Mouse (Mus musculus) lung, embryonic 16.5 days (tissue): ENCODE data around the gene Pip5kl1. TPM values are rescaled to one million over a fixed set of nuclear protein-coding genes. Genes with fewer than 3 reads are reported as not detected.
A peak's percentile ranks its signal among the peaks of the same experiment; 100 is the strongest.

Source experiments
- ATAC-seq: fragments of 200-750 bp; cut with Nextera tagmentation; 2 replicates; pipeline ENCODE4 v1.8.0; 2017; ENCODE audit warnings: low read depth, mild to moderate bottlenecking, moderate library complexity
- H3K27ac ChIP-seq: fragments of 300-500 bp; sonication (generic); 2 replicates; pipeline ENCODE4 v1.5.1; 2014; ENCODE audit warnings: mild to moderate bottlenecking, control low read depth, low read length
- H3K27me3 ChIP-seq: fragments of 300-500 bp; sonication (generic); 2 replicates; pipeline ENCODE4 v1.6.1; 2014; ENCODE audit warnings: low read depth, low read length, mixed read lengths; ENCODE audit not compliant: control insufficient read depth, insufficient read depth
- H3K36me3 ChIP-seq: fragments of 300-500 bp; sonication (generic); 2 replicates; pipeline ENCODE4 v1.6.1; 2014; ENCODE audit warnings: low read length; ENCODE audit not compliant: control insufficient read depth, insufficient read depth
- H3K4me1 ChIP-seq: fragments of 300-500 bp; sonication (generic); replicated peaks from 2 replicates; pipeline ENCODE4 v1.6.1; 2014; ENCODE audit warnings: low read length, mixed read lengths; ENCODE audit not compliant: control insufficient read depth, insufficient read depth
- H3K4me2 ChIP-seq: fragments of 300-500 bp; sonication (generic); 2 replicates; pipeline ENCODE4 v1.6.1; 2014; ENCODE audit warnings: low read depth, low read length, control low read depth
- H3K4me3 ChIP-seq: fragments of 300-500 bp; sonication (generic); 2 replicates; pipeline ENCODE4 v1.5.1; 2014; ENCODE audit warnings: mild to moderate bottlenecking, low read length, control low read depth
- H3K9ac ChIP-seq: fragments of 300-500 bp; sonication (generic); 2 replicates; pipeline ENCODE4 v1.6.1; 2014; ENCODE audit warnings: low read length, control low read depth
- H3K9me3 ChIP-seq: fragments of 300-500 bp; sonication (generic); 2 replicates; pipeline ENCODE4 v1.6.1; 2016; ENCODE audit warnings: low read length; ENCODE audit not compliant: control insufficient read depth
- WGBS: fragments of 180-500 bp; shearing (Covaris S2); extraction: QIAGEN DNeasy Blood & Tissue Kit; methylation state at CpG from one replicate; pipeline ENCODE4 v1.1.7; 2014; 5-methylcytosine and 5-hydroxymethylcytosine counted together
- polyA plus RNA-seq: library from polyadenylated mRNA; unstranded; fragments of >200 nt; fragmentation: Nextera tagmentation; extraction: Ambion mirVana; gene quantifications from 2 replicates; pipeline ENCODE4 v1.2.1, GENCODE M21; 2015

Gene Pip5kl1
- polyA plus RNA-seq, 1 experiment from 2014 or later = 0.34 TPM

- no peak overlapping the region; the same call in 1 of the 2 replicates for H3K27ac ChIP-seq
- WGBS = 66% methylated on average over 5 of the region's 5 CpGs
Observed at GRCm38 (mm10) chr2:32559570-32559969, 15.0 kb upstream of the Pip5kl1 start.

GRCm38 (mm10) chr2:32566536-32567063 is 8.0 kb upstream of the Pip5kl1 start:
- Histone ChIP-seq H3K9ac (no peak overlapping the region), H3K9me3 (no peaks in the 10 kb centered on the region), H3K4me2 (no peak overlapping the region), H3K27me3 (no peaks in the 10 kb centered on the region), H3K4me3 (no peak overlapping the region), H3K36me3 (peaks cover 38% of the 10 kb centered on the region), H3K4me1 (peaks cover 4% of the 10 kb centered on the region), H3K27ac (no peak overlapping the region)
- peak; percentile 9; the same call in 1 of the 2 replicates for ATAC-seq
- WGBS = 32% methylated on average over 4 of the region's 4 CpGs

More at GRCm38 (mm10) chr2:32559570-32559969, 15.0 kb upstream of the Pip5kl1 start:
- Histone ChIP-seq H3K4me1 (peaks cover 15% of the 10 kb centered on the region), H3K9ac (no peak overlapping the region), H3K27me3 (no peaks in the 10 kb centered on the region), H3K4me3 (no peak overlapping the region), H3K9me3 (no peaks in the 10 kb centered on the region), H3K36me3 (peaks cover 22% of the 10 kb centered on the region), H3K4me2 (no peak overlapping the region)
- ATAC-seq = no peak

GRCm38 (mm10) chr2:32568149-32568548 is 6.4 kb upstream of the Pip5kl1 start:
- ATAC-seq = no peak
- Histone ChIP-seq H3K9me3 (no peaks in the 10 kb centered on the region), H3K4me2 (no peak overlapping the region), H3K4me3 (no peak overlapping the region), H3K27me3 (no peaks in the 10 kb centered on the region), H3K4me1 (peaks cover 10% of the 10 kb centered on the region), H3K36me3 (peaks cover 37% of the 10 kb centered on the region), H3K9ac (no peak overlapping the region), H3K27ac (no peak overlapping the region)
- WGBS = 39% methylated on average over 5 of the region's 5 CpGs

GRCm38 (mm10) chr2:32568941-32569340 is 5.7 kb upstream of the Pip5kl1 start:
- H3K4me2 ChIP-seq = no peak overlapping the region
- WGBS = 79% methylated on average over 3 of the region's 3 CpGs
- H3K36me3 ChIP-seq = peaks cover 34% of the 10 kb centered on the region
- H3K27me3 ChIP-seq = no peaks in the 10 kb centered on the region
- no peak overlapping the region for H3K9ac ChIP-seq
- no peak overlapping the region for H3K4me3 ChIP-seq
- peaks cover 10% of the 10 kb centered on the region for H3K4me1 ChIP-seq
- H3K9me3 ChIP-seq = no peaks in the 10 kb centered on the region
- no peak for ATAC-seq
- H3K27ac ChIP-seq = no peak overlapping the region

- Histone ChIP-seq H3K4me3 (peak within 1 kb of the TSS; percentile 75), H3K27me3 (peaks cover 7% of the 10 kb centered on the region), H3K27ac (peak within 1 kb of the TSS; percentile 19), H3K36me3 (peaks cover 17% of the 10 kb centered on the region), H3K9ac (peak within 1 kb of the TSS; percentile 81), H3K9me3 (no peaks in the 10 kb centered on the region), H3K4me1 (peaks cover 18% of the 10 kb centered on the region), H3K4me2 (peak within 1 kb of the TSS; percentile 78)
- WGBS = under 1% methylated on average over 36 of the region's 36 CpGs
- peak; percentile 82 for ATAC-seq
Observed at GRCm38 (mm10) chr2:32570698-32571494, 3.7 kb upstream of the Pip5kl1 start, which contains the start of gene Dpm2. Dpm2 (plus strand) TSS chr2:32570858.

DNA sequence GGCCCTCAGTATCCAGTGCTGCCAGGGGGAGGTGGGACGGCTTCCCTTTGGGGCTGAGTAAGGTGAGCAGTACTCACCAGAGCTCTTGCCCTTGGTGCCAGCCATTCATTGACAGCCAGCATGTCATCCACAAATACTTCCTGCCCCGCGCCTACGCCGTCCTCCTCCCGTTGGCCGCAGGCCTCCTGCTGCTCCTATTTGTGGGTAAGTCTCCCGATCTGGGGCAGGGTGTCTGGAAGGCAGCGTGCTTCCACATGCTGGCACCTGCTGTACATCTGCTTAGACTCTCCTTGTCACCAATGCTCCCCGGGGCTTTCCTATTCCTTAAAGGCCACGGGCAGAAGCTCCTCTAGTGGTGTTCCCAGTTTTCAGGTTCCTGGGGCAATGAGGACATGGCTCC is 2.4 kb upstream of the Pip5kl1 start:
- Histone ChIP-seq H3K27me3 (peaks cover 9% of the 10 kb centered on the region), H3K9ac (no peak overlapping the region), H3K4me1 (peaks cover 18% of the 10 kb centered on the region), H3K27ac (no peak overlapping the region), H3K4me3 (no peak overlapping the region), H3K4me2 (no peak overlapping the region), H3K36me3 (peaks cover 13% of the 10 kb centered on the region), H3K9me3 (no peaks in the 10 kb centered on the region)
- no peak for ATAC-seq
- 89% methylated on average over 11 of the region's 11 CpGs for WGBS

DNA sequence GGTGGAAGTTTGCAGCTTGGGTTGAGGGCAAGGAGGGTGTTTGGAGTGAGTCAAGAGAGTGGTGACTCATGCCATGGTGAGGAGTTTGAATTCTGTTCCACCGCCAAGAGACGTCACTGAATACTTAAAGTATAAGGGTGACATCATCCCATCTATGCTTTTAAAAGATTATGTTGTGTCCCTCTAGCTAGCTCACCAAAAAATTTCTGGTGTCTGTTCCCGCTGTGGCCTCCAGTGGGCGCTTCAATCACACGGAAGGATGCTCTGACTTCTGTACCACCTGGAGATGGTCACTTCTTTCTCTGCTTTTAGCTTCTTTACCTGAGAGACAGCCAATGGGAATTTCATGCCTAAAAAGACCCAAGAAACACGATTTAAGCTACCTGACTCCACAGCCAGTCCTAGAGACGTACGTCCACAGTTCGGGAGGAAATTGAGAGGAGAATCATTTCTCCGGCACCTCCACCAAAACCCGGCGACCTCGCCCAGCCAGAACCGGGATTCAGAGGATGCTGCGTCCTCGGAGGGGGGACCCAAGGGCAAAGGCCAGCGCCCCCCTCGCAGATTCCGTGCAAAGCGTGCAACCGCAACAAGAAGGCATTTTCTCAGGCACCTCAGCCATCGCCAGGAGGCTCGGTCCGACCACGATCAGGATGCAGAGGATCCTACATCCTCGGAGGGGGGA is 446 bp downstream of the Pip5kl1 start:
- Histone ChIP-seq H3K36me3 (peaks cover 5% of the 10 kb centered on the region), H3K4me1 (peaks cover 18% of the 10 kb centered on the region), H3K27me3 (peaks cover 28% of the 10 kb centered on the region), H3K4me3 (peak overlapping the region; percentile 37), H3K4me2 (peak overlapping the region; percentile 74), H3K9me3 (no peaks in the 10 kb centered on the region), H3K27ac (no peak overlapping the region), H3K9ac (peak overlapping the region; percentile 47)
- ATAC-seq = no peak
- 2% methylated on average over 26 of the region's 26 CpGs for WGBS

- Histone ChIP-seq H3K9me3 (no peaks in the 10 kb centered on the region), H3K27ac (no peak within 1 kb of the TSS), H3K27me3 (peaks cover 28% of the 10 kb centered on the region), H3K36me3 (peaks cover 5% of the 10 kb centered on the region), H3K4me1 (peaks cover 18% of the 10 kb centered on the region), H3K4me2 (peak within 1 kb of the TSS; percentile 74), H3K9ac (peak within 1 kb of the TSS; percentile 47), H3K4me3 (peak within 1 kb of the TSS; percentile 37)
- no peak; the same call in 1 of the 2 replicates for ATAC-seq
- 9% methylated on average over 28 of the region's 28 CpGs for WGBS
Observed at GRCm38 (mm10) chr2:32575586-32576160, 1.1 kb downstream of the Pip5kl1 start, which contains the start of gene 9430097D07Rik. 9430097D07Rik (minus strand) TSS chr2:32575684.

DNA sequence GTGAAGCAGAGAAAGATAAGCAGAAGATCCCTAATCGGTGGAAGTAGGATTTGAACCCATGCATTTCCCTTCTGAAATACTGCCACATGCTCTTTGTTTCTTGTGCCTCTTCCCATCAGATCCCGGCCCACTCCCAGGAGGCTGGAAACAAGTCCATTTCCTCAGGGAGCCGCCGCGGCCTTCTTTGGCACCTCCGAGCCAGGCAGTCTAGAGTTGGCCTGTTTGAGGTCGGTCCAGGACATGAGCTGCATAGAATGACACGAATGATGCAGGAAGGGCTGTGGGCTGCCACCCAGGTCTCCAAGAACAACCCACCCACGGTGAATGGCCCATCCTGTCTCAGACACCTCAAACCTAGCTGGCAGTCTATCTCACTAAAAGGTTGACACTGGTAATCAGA is 1.9 kb downstream of the Pip5kl1 start:
- H3K27me3 ChIP-seq = peaks cover 28% of the 10 kb centered on the region
- no peak overlapping the region for H3K27ac ChIP-seq
- H3K36me3 ChIP-seq = peaks cover 5% of the 10 kb centered on the region
- WGBS = 81% methylated on average over 9 of the region's 9 CpGs
- no peaks in the 10 kb centered on the region for H3K9me3 ChIP-seq
- H3K4me3 ChIP-seq = no peak overlapping the region
- H3K9ac ChIP-seq = no peak overlapping the region
- ATAC-seq = no peak
- H3K4me1 ChIP-seq = peaks cover 15% of the 10 kb centered on the region
- H3K4me2 ChIP-seq = no peak overlapping the region
